Mouse (Mus musculus) heart, postnatal 14 days (tissue): ENCODE results near the gene Naif1. TPM values are rescaled to one million over a fixed set of nuclear protein-coding genes. Genes with fewer than 3 reads are reported as not detected.
A peak's percentile ranks its signal among the peaks of the same experiment; 100 is the strongest.

ENCODE experiments used
- DNase-seq, 2 experiments: peaks; one replicate each; pipeline ENCODE4 v3.0.0; 2021 to 2022
- intact Hi-C: fragments of 180-260 bp; cut with DNase I; formaldehyde crosslinking; loops from one replicate; pipeline ENCODE4 v1.15.1; 2025
- long read RNA-seq, 2 experiments: library from polyadenylated mRNA; stranded (forward); transcript quantifications; one replicate each; pipeline ENCODE4 v2.0.0; 2021
- total RNA-seq, 2 experiments: library from RNA; stranded (reverse); gene quantifications; 2 replicates each; pipeline ENCODE4 v1.2.3; 2021

Naif1 gene
- 1 to 10 TPM; 3.1 to 3.4 TPM for total RNA-seq
- long read RNA-seq, experiment 1, full-length matches to known transcripts: 10 of 12 reads
- long read RNA-seq, experiment 1, partial matches to known transcripts: 2 of 12 reads
- long read RNA-seq, experiment 1, other reads (novel, unspliced or antisense): 0 of 12 reads
- long read RNA-seq, experiment 2, full-length matches to known transcripts: 6 of 6 reads
- long read RNA-seq, experiment 2, partial matches to known transcripts: 0 of 6 reads
- long read RNA-seq, experiment 2, other reads (novel, unspliced or antisense): 0 of 6 reads

- intact Hi-C loops: loop anchor here (2.0 kb wide), 1 partner anchor 27 kb away; no protein-coding TSS in a partner anchor
Measured at GRCm38 (mm10) chr2:32449761-32450754, at the start of gene Naif1. TSS of gene Naif1 (plus strand) at chr2:32450457.

GRCm38 (mm10) chr2:32404663-32405062, 45.6 kb upstream of the Naif1 start:
- intact Hi-C loops: loop anchor here (1.0 to 2.0 kb wide), 2 partner anchors 83 to 164 kb away; no protein-coding TSS in a partner anchor

More at GRCm38 (mm10) chr2:32449761-32450754, at the start of gene Naif1:
- no peak for DNase-seq

GRCm38 (mm10) chr2:32407144-32407824, 43.0 kb upstream of the Naif1 start:
- DNase-seq: no peak
- intact Hi-C loops: no loop called here

More at GRCm38 (mm10) chr2:32404663-32405062, 45.6 kb upstream of the Naif1 start:
- DNase-seq: peak; percentile 93 to 97

GRCm38 (mm10) chr2:32408429-32409424, 41.5 kb upstream of the Naif1 start:
- intact Hi-C loops: no loop called here
- no peak for DNase-seq

- DNase-seq: no peak
- intact Hi-C loops: no loop called here
Measured at GRCm38 (mm10) chr2:32411407-32411806, 38.9 kb upstream of the Naif1 start.

GRCm38 (mm10) chr2:32412742-32413531, 37.3 kb upstream of the Naif1 start:
- DNase-seq: no peak
- intact Hi-C loops: no loop called here

- DNase-seq: peak in 1 of 2 experiments; percentile 33
- intact Hi-C loops: no loop called here
Measured at GRCm38 (mm10) chr2:32413936-32414335, 36.3 kb upstream of the Naif1 start.

- DNase-seq: no peak
- intact Hi-C loops: no loop called here
Measured at GRCm38 (mm10) chr2:32415801-32416200, 34.5 kb upstream of the Naif1 start.

GRCm38 (mm10) chr2:32416556-32416955, 33.7 kb upstream of the Naif1 start:
- intact Hi-C loops: no loop called here
- DNase-seq: no peak

- no peak for DNase-seq
- intact Hi-C loops: no loop called here
Measured at GRCm38 (mm10) chr2:32417486-32417885, 32.8 kb upstream of the Naif1 start.

GRCm38 (mm10) chr2:32418430-32419151, 31.7 kb upstream of the Naif1 start:
- DNase-seq: no peak
- intact Hi-C loops: no loop called here

- intact Hi-C loops: no loop called here
- peak; percentile 64 to 71 for DNase-seq
Measured at GRCm38 (mm10) chr2:32419359-32419758, 30.9 kb upstream of the Naif1 start.

- no peak for DNase-seq
- intact Hi-C loops: no loop called here
Measured at GRCm38 (mm10) chr2:32420066-32420608, 30.1 kb upstream of the Naif1 start.

GRCm38 (mm10) chr2:32420647-32421046, 29.6 kb upstream of the Naif1 start:
- intact Hi-C loops: no loop called here
- no peak for DNase-seq

- intact Hi-C loops: loop anchor here (2.0 kb wide), 1 partner anchor 29 kb away; the partner anchor contains the start of genes Naif1 and Slc25a25
- DNase-seq: no peak
Measured at GRCm38 (mm10) chr2:32421851-32422251, 28.4 kb upstream of the Naif1 start.

GRCm38 (mm10) chr2:32423481-32424331, 26.6 kb upstream of the Naif1 start:
- intact Hi-C loops: loop anchor here (2.0 kb wide), 1 partner anchor 27 kb away; the partner anchor contains the start of genes Naif1 and Slc25a25
- DNase-seq: peak; percentile 66 to 71
